Mouse (Mus musculus) C2C12 (cell line): ENCODE measurements around the gene Kdm8. TPM values are rescaled to one million over a fixed set of nuclear protein-coding genes. Genes with fewer than 3 reads are reported as not detected.
"Not testable (repeated sequence)": the region's sequence is repeated elsewhere in the genome, so short reads cannot be mapped to it uniquely, and the experiment has no call there.

ENCODE experiments used
- H3K27me3 ChIP-seq: one replicate; pipeline ENCODE4 v1.6.1; 2011; ENCODE audit not compliant: control insufficient read depth, insufficient read depth, insufficient read length
- H3K36me3 ChIP-seq: one replicate; pipeline ENCODE4 v1.6.1; 2011; ENCODE audit not compliant: control insufficient read depth, insufficient read depth
- H3K4me3 ChIP-seq: one replicate; pipeline ENCODE4 v1.5.1; 2011; ENCODE audit warnings: mild to moderate bottlenecking, control low read depth; ENCODE audit not compliant: poor library complexity, insufficient read depth, severe bottlenecking
- H3K79me2 ChIP-seq: one replicate; pipeline ENCODE4 v1.6.1; 2011; ENCODE audit not compliant: control insufficient read depth, insufficient read depth
- H3K79me3 ChIP-seq: one replicate; pipeline ENCODE4 v1.6.1; 2011; ENCODE audit warnings: low read depth, control low read depth
- H3ac ChIP-seq: one replicate; pipeline ENCODE3; 2011; ENCODE audit warnings: low read depth; ENCODE audit not compliant: control insufficient read depth, insufficient read length
- CEBPB ChIP-seq: IDR thresholded peaks from one replicate; pipeline ENCODE4 v1.6.1; 2011; ENCODE audit warnings: low read depth, mild to moderate bottlenecking, control low read depth, moderate library complexity
- CTCF ChIP-seq: IDR thresholded peaks from one replicate; pipeline ENCODE4 v1.5.1; 2011; ENCODE audit not compliant: control insufficient read depth, insufficient read depth, insufficient read length
- FOSL1 ChIP-seq: IDR thresholded peaks from one replicate; pipeline ENCODE4 v1.8.0; 2011; ENCODE audit warnings: mild to moderate bottlenecking, low read length; ENCODE audit not compliant: poor library complexity, insufficient read depth, severe bottlenecking
- MAX ChIP-seq: IDR thresholded peaks from one replicate; pipeline ENCODE4 v1.6.1; 2011; ENCODE audit warnings: mild to moderate bottlenecking, control low read depth
- MYOD1 ChIP-seq: IDR thresholded peaks from one replicate; pipeline ENCODE4 v1.6.1; 2011; ENCODE audit warnings: low read depth; ENCODE audit not compliant: control insufficient read depth, insufficient read length
- MYOG ChIP-seq: IDR thresholded peaks from one replicate; pipeline ENCODE4 v1.6.1; 2011; ENCODE audit not compliant: control insufficient read depth, insufficient read length; ENCODE audit errors: extremely low read depth
- USF1 ChIP-seq: IDR thresholded peaks from one replicate; pipeline ENCODE4 v1.6.1; 2011; ENCODE audit warnings: low read depth, mild to moderate bottlenecking, control low read depth, moderate library complexity
- polyA plus RNA-seq: library from polyadenylated mRNA; unstranded; fragments of >200 nt; fragmentation: generic; extraction: Trizol; gene quantifications from one replicate; pipeline ENCODE4 v1.2.1, GENCODE M21; 2012; ENCODE audit warnings: missing spikeins

Gene Kdm8
- polyA plus RNA-seq, 1 experiment: 10.3 TPM

GRCm38 (mm10) chr7:125428381-125428780 lies 16.1 kb upstream of the Kdm8 start:
- no peaks in the 10 kb centered on the region for H3K79me3 ChIP-seq
- H3K4me3 ChIP-seq: no peak overlapping the region
- no peak for TF ChIP-seq CTCF
- no peak for TF ChIP-seq CEBPB
- TF ChIP-seq FOSL1: no peak
- no peak for TF ChIP-seq MYOD1
- no peak for TF ChIP-seq MAX
- TF ChIP-seq MYOG: no peak
- TF ChIP-seq USF1: no peak
- no peaks in the 10 kb centered on the region for H3K36me3 ChIP-seq
- no peaks in the 10 kb centered on the region for H3K79me2 ChIP-seq
- H3ac ChIP-seq: no peak overlapping the region
- peaks cover 7% of the 10 kb centered on the region for H3K27me3 ChIP-seq

- not testable (repeated sequence) for H3K79me2 ChIP-seq, H3K36me3 ChIP-seq, H3K4me3 ChIP-seq, H3K27me3 ChIP-seq, H3K79me3 ChIP-seq, H3ac ChIP-seq
Measured at GRCm38 (mm10) chr7:125428816-125429500, 15.5 kb upstream of the Kdm8 start.

- Histone ChIP-seq H3ac (no peak overlapping the region), H3K4me3 (no peak overlapping the region), H3K79me3 (no peaks in the 10 kb centered on the region), H3K36me3 (no peaks in the 10 kb centered on the region), H3K79me2 (no peaks in the 10 kb centered on the region), H3K27me3 (peaks cover 7% of the 10 kb centered on the region)
- TF ChIP-seq MYOG: no peak
- TF ChIP-seq USF1: no peak
- no peak for TF ChIP-seq MAX
- no peak for TF ChIP-seq CTCF
- no peak for TF ChIP-seq CEBPB
- TF ChIP-seq MYOD1: no peak
- no peak for TF ChIP-seq FOSL1
Measured at GRCm38 (mm10) chr7:125430170-125430842, 14.2 kb upstream of the Kdm8 start.

GRCm38 (mm10) chr7:125433874-125434273 lies 10.6 kb upstream of the Kdm8 start:
- TF ChIP-seq MYOD1 (no peak), FOSL1 (no peak), MAX (no peak), CTCF (no peak), MYOG (no peak), CEBPB (no peak), USF1 (no peak)
- H3K4me3 ChIP-seq: no peak overlapping the region
- peaks cover 14% of the 10 kb centered on the region for H3K27me3 ChIP-seq
- no peaks in the 10 kb centered on the region for H3K79me3 ChIP-seq
- H3K79me2 ChIP-seq: no peaks in the 10 kb centered on the region
- H3K36me3 ChIP-seq: no peaks in the 10 kb centered on the region
- no peak overlapping the region for H3ac ChIP-seq

- no peaks in the 10 kb centered on the region for H3K36me3 ChIP-seq
- H3K79me3 ChIP-seq: no peaks in the 10 kb centered on the region
- no peak overlapping the region for H3ac ChIP-seq
- peaks cover 14% of the 10 kb centered on the region for H3K27me3 ChIP-seq
- no peak for TF ChIP-seq USF1
- H3K79me2 ChIP-seq: no peaks in the 10 kb centered on the region
- H3K4me3 ChIP-seq: no peak overlapping the region
Measured at GRCm38 (mm10) chr7:125434666-125435290, 9.7 kb upstream of the Kdm8 start.

- H3ac ChIP-seq: no peak overlapping the region
- H3K4me3 ChIP-seq: no peak overlapping the region
- peaks cover 5% of the 10 kb centered on the region for H3K79me3 ChIP-seq
- no peaks in the 10 kb centered on the region for H3K27me3 ChIP-seq
- H3K36me3 ChIP-seq: no peaks in the 10 kb centered on the region
- TF ChIP-seq CTCF (no peak), FOSL1 (no peak), USF1 (no peak), MYOG (no peak), MYOD1 (no peak), CEBPB (no peak), MAX (no peak)
- H3K79me2 ChIP-seq: peaks cover 30% of the 10 kb centered on the region
Measured at GRCm38 (mm10) chr7:125442323-125442722, 2.2 kb upstream of the Kdm8 start.
